Mouse (Mus musculus) limb, embryonic 11.5 days (tissue): ENCODE measurements at regions not wholly inside any gene's neighbourhood (a gene's known extent, or its start where the extent isn't known, plus 50 kb on each side); places are given as distances from the start of the nearest gene placed in this dataset.

Experiments used
- ATAC-seq: fragments of 200-750 bp; cut with Nextera tagmentation; 2 replicates; pipeline ENCODE4 v1.8.0; 2017; ENCODE audit warnings: low read depth; ENCODE audit not compliant: insufficient number of reproducible peaks, low FRiP score, low TSS enrichment
- DNase-seq: peaks from one replicate; pipeline ENCODE4 v3.0.0-alpha.2; 2015; ENCODE audit warnings: low spot score
- H3K27ac ChIP-seq: fragments of 300-500 bp; sonication (generic); replicated peaks from 2 replicates; pipeline ENCODE4 v1.5.1; 2014; ENCODE audit warnings: low read depth, mild to moderate bottlenecking, low read length
- H3K27me3 ChIP-seq: fragments of 300-500 bp; sonication (generic); 2 replicates; pipeline ENCODE4 v1.6.1; 2014; ENCODE audit warnings: mild to moderate bottlenecking, low read length, mixed read lengths; ENCODE audit not compliant: control insufficient read depth, insufficient read depth
- H3K36me3 ChIP-seq: fragments of 300-500 bp; sonication (generic); 2 replicates; pipeline ENCODE4 v1.6.1; 2014; ENCODE audit warnings: mild to moderate bottlenecking, low read length, moderate library complexity, mixed read lengths; ENCODE audit not compliant: control insufficient read depth, insufficient read depth
- H3K4me1 ChIP-seq: fragments of 300-500 bp; sonication (generic); 2 replicates; pipeline ENCODE4 v1.6.1; 2014; ENCODE audit warnings: low read length, mixed read lengths; ENCODE audit not compliant: control insufficient read depth, insufficient read depth
- H3K4me2 ChIP-seq: fragments of 300-500 bp; sonication (generic); 2 replicates; pipeline ENCODE4 v1.6.1; 2014; ENCODE audit warnings: low read depth, mild to moderate bottlenecking, moderate library complexity; ENCODE audit not compliant: severe bottlenecking
- H3K4me3 ChIP-seq: fragments of 300-500 bp; sonication (generic); 2 replicates; pipeline ENCODE4 v1.5.1; 2014; ENCODE audit warnings: low read depth, low read length
- H3K9ac ChIP-seq: fragments of 300-500 bp; sonication (generic); 2 replicates; pipeline ENCODE4 v1.6.1; 2014; ENCODE audit warnings: mild to moderate bottlenecking, low read length
- H3K9me3 ChIP-seq: fragments of 300-500 bp; sonication (generic); 2 replicates; pipeline ENCODE4 v1.6.1; 2016; ENCODE audit warnings: low read length; ENCODE audit not compliant: control insufficient read depth
- WGBS: fragments of 180-500 bp; shearing (Covaris S2); extraction: QIAGEN DNeasy Blood & Tissue Kit; methylation state at CpG from one replicate; pipeline ENCODE4 v1.1.7; 2014; 5-methylcytosine and 5-hydroxymethylcytosine counted together

- H3K4me2 ChIP-seq: no peak overlapping the region
- H3K4me1 ChIP-seq: no peaks in the 10 kb centered on the region
- 90% methylated on average over 5 of the region's 5 CpGs for WGBS
- ATAC-seq (no peak), DNase-seq (no peak)
- no peak overlapping the region for H3K4me3 ChIP-seq
- no peaks in the 10 kb centered on the region for H3K36me3 ChIP-seq
- no peak overlapping the region for H3K9ac ChIP-seq
- H3K9me3 ChIP-seq: no peaks in the 10 kb centered on the region
- no peak overlapping the region for H3K27ac ChIP-seq
- no peaks in the 10 kb centered on the region for H3K27me3 ChIP-seq
Measured at GRCm38 (mm10) chr7:124573666-124574065, 591.0 kb downstream of the Hs3st4 start.

GRCm38 (mm10) chr7:124581342-124581741 is 598.7 kb downstream of the Hs3st4 start:
- Histone ChIP-seq H3K9ac (no peak overlapping the region), H3K27ac (no peak overlapping the region), H3K4me2 (no peak overlapping the region), H3K4me3 (no peak overlapping the region), H3K36me3 (no peaks in the 10 kb centered on the region), H3K27me3 (no peaks in the 10 kb centered on the region), H3K4me1 (no peaks in the 10 kb centered on the region), H3K9me3 (no peaks in the 10 kb centered on the region)
- ATAC-seq (no peak), DNase-seq (no peak)
- 89% methylated on average over 2 of the region's 2 CpGs for WGBS

GRCm38 (mm10) chr7:124585296-124585695 is 602.6 kb downstream of the Hs3st4 start:
- ATAC-seq: no peak
- WGBS: 73% methylated on average over 1 of the region's 1 CpGs
- no peak overlapping the region for H3K27ac ChIP-seq
- no peaks in the 10 kb centered on the region for H3K9me3 ChIP-seq
- H3K9ac ChIP-seq: no peak overlapping the region
- no peaks in the 10 kb centered on the region for H3K27me3 ChIP-seq
- no peak overlapping the region for H3K4me3 ChIP-seq
- no peak for DNase-seq
- H3K4me1 ChIP-seq: no peaks in the 10 kb centered on the region
- no peaks in the 10 kb centered on the region for H3K36me3 ChIP-seq
- no peak overlapping the region for H3K4me2 ChIP-seq

- H3K9ac ChIP-seq: no peak overlapping the region
- ATAC-seq: no peak
Measured at GRCm38 (mm10) chr7:124591369-124591768, 608.7 kb downstream of the Hs3st4 start.

GRCm38 (mm10) chr7:124593462-124593861 is 610.8 kb downstream of the Hs3st4 start:
- DNase-seq: no peak
- no peak for ATAC-seq

More at GRCm38 (mm10) chr7:124591369-124591768, 608.7 kb downstream of the Hs3st4 start:
- Histone ChIP-seq H3K9me3 (no peaks in the 10 kb centered on the region), H3K27ac (no peak overlapping the region), H3K4me2 (no peak overlapping the region), H3K4me1 (no peaks in the 10 kb centered on the region), H3K27me3 (no peaks in the 10 kb centered on the region), H3K36me3 (no peaks in the 10 kb centered on the region), H3K4me3 (no peak overlapping the region)
- no peak for DNase-seq

GRCm38 (mm10) chr7:124600767-124601166 is 618.1 kb downstream of the Hs3st4 start:
- DNase-seq: no peak
- H3K4me3 ChIP-seq: no peak overlapping the region
- no peak overlapping the region for H3K27ac ChIP-seq
- 89% methylated on average over 6 of the region's 6 CpGs for WGBS
- H3K4me2 ChIP-seq: no peak overlapping the region
- no peak for ATAC-seq
- no peaks in the 10 kb centered on the region for H3K4me1 ChIP-seq
- H3K36me3 ChIP-seq: no peaks in the 10 kb centered on the region
- H3K9ac ChIP-seq: no peak overlapping the region
- H3K27me3 ChIP-seq: no peaks in the 10 kb centered on the region
- no peaks in the 10 kb centered on the region; the same call in 1 of the 2 replicates for H3K9me3 ChIP-seq

More at GRCm38 (mm10) chr7:124593462-124593861, 610.8 kb downstream of the Hs3st4 start:
- Histone ChIP-seq H3K36me3 (no peaks in the 10 kb centered on the region), H3K27ac (no peak overlapping the region), H3K4me3 (no peak overlapping the region), H3K9ac (no peak overlapping the region), H3K9me3 (no peaks in the 10 kb centered on the region), H3K4me1 (no peaks in the 10 kb centered on the region), H3K4me2 (no peak overlapping the region), H3K27me3 (no peaks in the 10 kb centered on the region)

- 74% methylated on average over 2 of the region's 2 CpGs for WGBS
Measured at GRCm38 (mm10) chr7:124604581-124604980, 621.9 kb downstream of the Hs3st4 start.

GRCm38 (mm10) chr7:124605978-124606377 is 623.3 kb downstream of the Hs3st4 start:
- Histone ChIP-seq H3K4me2 (no peak overlapping the region), H3K36me3 (no peaks in the 10 kb centered on the region), H3K27ac (no peak overlapping the region), H3K9ac (no peak overlapping the region), H3K4me1 (no peaks in the 10 kb centered on the region), H3K9me3 (no peaks in the 10 kb centered on the region; the same call in 1 of the 2 replicates), H3K27me3 (no peaks in the 10 kb centered on the region), H3K4me3 (no peak overlapping the region)
- ATAC-seq: no peak
- DNase-seq: no peak
- WGBS: 84% methylated on average over 1 of the region's 1 CpGs

More at GRCm38 (mm10) chr7:124604581-124604980, 621.9 kb downstream of the Hs3st4 start:
- no peak overlapping the region for H3K27ac ChIP-seq
- H3K9ac ChIP-seq: no peak overlapping the region
- no peaks in the 10 kb centered on the region for H3K36me3 ChIP-seq
- no peaks in the 10 kb centered on the region for H3K27me3 ChIP-seq
- H3K4me3 ChIP-seq: no peak overlapping the region
- H3K4me1 ChIP-seq: no peaks in the 10 kb centered on the region
- H3K9me3 ChIP-seq: no peaks in the 10 kb centered on the region; the same call in 1 of the 2 replicates
- H3K4me2 ChIP-seq: no peak overlapping the region
- ATAC-seq (no peak), DNase-seq (no peak)

- ATAC-seq (no peak), DNase-seq (no peak)
- Histone ChIP-seq H3K27ac (no peak overlapping the region), H3K9ac (no peak overlapping the region), H3K4me2 (no peak overlapping the region), H3K36me3 (no peaks in the 10 kb centered on the region), H3K27me3 (no peaks in the 10 kb centered on the region), H3K4me1 (no peaks in the 10 kb centered on the region), H3K4me3 (no peak overlapping the region), H3K9me3 (no peaks in the 10 kb centered on the region; the same call in 1 of the 2 replicates)
Measured at GRCm38 (mm10) chr7:124607061-124607460, 624.4 kb downstream of the Hs3st4 start.
